Mouse (Mus musculus): Measurements from ENCODE around the gene Olfr1475.
"Not testable (repeated sequence)": the region's sequence is repeated elsewhere in the genome, so short reads cannot be mapped to it uniquely, and the experiment has no call there.

Gene Olfr1475

DNA sequence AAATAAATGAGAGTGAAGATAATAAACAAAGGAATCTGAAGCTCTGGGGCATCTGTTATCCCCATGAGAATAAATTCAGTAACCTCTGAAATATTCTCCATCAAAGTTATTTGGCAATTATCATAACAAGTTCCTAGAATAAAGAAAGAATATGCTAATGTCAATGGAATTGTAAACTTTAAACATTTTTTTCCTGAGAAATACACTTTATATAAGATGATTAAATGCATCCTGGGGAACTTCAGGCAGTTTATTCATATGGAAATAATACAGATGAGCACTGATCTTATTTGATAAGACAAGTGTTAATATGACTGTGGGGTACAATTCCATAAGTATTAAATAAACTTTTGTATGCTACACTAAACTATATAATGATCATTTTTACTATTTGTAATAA is at the start of gene Olfr1475:
TSS of gene Olfr1475 (minus strand) at position 101 of the 400 bp plus-strand sequence.
- no peak for DNase-seq (ENCODE audit: low spot score in 2 of 2)

DNA sequence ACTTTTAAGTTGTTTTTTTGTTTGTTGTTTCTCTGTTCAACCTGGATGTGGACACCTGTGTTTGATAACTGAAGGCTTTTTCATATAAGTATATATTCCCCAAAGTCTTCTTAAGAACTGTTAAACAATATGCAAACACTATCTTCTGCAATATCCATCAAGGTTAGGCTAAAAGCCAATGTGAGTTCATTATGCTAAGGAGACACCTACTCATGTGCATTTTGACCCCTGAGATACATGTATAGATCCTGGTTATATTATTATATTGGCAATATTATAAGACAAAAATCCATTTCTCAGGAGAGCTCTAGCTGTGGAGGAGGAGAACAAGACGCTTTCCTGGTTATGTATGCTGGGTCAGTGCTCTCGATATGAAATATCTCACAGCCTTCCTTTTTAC is 47.6 kb upstream of the Olfr1475 start, which contains the start of gene Olfr1480:
TSS of gene Olfr1480 (plus strand) at position 301 of the 400 bp plus-strand sequence.
- DNase-seq (ENCODE audit: low spot score in 2 of 2): no peak

DNA sequence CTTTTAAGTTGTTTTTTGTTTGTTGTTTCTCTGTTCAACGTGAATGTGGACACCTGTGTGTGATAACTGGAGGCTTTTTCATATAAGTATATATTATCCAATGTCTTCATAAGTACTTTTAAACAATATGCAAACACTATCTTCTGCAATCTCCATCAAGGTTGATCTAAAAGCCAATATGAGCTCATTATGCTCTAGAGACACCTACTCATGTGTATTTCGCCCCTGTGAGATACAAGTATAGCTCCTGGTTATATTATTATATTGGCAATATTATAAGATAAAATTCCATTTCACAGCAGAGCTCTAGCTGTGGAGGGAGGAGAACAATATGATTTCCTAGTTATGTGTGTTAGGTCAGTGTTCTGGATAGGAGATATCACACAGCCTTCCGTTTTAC is 20.2 kb upstream of the Olfr1475 start, which contains the start of gene Olfr1477:
TSS of gene Olfr1477 (plus strand) at position 301 of the 400 bp plus-strand sequence.
- DNase-seq (ENCODE audit: low spot score in 2 of 2): no peak

DNA sequence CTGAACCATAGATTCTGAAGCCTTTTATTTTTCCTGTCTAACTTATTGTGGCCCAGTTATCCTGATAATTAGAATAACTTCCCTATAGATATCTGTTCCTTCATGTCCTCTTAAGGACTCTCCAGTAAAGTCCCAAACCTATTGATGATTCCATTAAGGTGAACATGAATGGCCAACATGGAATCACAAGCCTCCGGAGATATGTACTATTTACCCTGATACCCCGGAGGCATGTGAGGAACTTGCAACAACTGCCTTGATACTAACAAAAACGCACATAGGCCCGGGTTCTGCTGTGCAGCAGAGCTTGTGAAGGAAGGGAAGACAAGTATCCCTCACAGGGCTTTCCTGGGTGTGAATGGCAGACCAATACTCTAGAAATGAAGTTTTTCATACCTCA is 10.7 kb downstream of the Olfr1475 start, which contains the start of gene Olfr1474:
TSS of gene Olfr1474 (plus strand) at position 301 of the 400 bp plus-strand sequence.
- not testable (repeated sequence) for DNase-seq (ENCODE audit: low spot score in 2 of 2)

DNA sequence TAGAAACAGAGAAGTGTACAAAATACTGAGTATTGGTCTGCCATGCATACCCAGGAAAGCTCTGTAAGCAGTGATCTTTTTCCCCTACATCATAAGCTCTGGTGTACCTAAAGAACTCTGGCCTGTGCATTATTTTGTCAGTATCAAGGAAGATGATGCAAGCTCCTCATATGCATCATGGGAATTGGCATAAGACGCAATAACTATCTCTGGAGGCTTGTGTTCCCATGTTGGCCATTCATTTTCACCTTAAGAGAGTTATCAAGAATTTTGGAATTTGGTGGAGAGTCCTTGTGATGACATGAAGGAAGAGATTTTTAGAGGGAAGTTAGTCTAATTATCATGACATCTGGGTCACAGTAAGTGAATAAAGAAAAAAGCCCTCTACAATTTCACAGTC is 24.0 kb downstream of the Olfr1475 start, which contains the start of gene Olfr1472:
TSS of gene Olfr1472 (minus strand) at position 101 of the 400 bp plus-strand sequence.
- DNase-seq (ENCODE audit: low spot score in 2 of 2): no peak

DNA sequence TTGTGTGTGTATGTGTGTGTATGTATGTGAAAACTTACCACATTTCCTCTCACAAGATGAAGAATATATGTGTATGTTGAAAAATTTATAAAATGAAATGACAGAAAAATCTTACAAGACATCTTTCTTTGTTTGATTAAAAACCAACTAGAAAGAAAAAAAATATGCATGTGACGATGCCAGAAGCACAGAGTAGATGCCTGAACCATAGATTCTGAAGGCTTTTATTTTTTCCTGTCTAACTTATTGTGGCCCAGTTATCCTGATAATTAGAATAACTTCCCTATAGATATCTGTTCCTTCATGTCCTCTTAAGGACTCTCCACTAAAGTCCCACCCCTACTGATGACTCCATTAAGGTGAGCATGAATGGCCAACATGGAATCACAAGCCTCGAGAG is 36.9 kb downstream of the Olfr1475 start, which contains the start of gene Olfr1471:
TSS of gene Olfr1471 (plus strand) at position 301 of the 400 bp plus-strand sequence.
- not testable (repeated sequence) for DNase-seq (ENCODE audit: low spot score in 2 of 2)

Data from frontal cortex, postnatal 14 days (tissue).